Mouse (Mus musculus) heart, postnatal 25 days (tissue): ENCODE data around the gene Men1. TPM values are rescaled to one million over a fixed set of nuclear protein-coding genes. Genes with fewer than 3 reads are reported as not detected.

Experiments used
- DNase-seq: peaks from one replicate; pipeline ENCODE4 v3.0.0; 2022; ENCODE audit warnings: low spot score
- intact Hi-C: fragments of 180-260 bp; cut with DNase I; formaldehyde crosslinking; loops from one replicate; pipeline ENCODE4 v1.15.1; 2025
- total RNA-seq, 2 experiments: library from RNA; stranded (reverse); gene quantifications; 2 replicates each; pipeline ENCODE4 v1.2.3; 2021

The Men1 gene
- total RNA-seq, 2 experiments from 2014 or later: 12.4 to 14.5 TPM

- DNase-seq: no peak
- intact Hi-C loops: no loop called here
Observed at GRCm38 (mm10) chr19:6351431-6352106, 16.8 kb downstream of the Men1 start.

GRCm38 (mm10) chr19:6352107-6352505 lies 17.3 kb downstream of the Men1 start:
- DNase-seq: no peak
- intact Hi-C loops: no loop called here

- no peak for DNase-seq
- intact Hi-C loops: no loop called here
Observed at GRCm38 (mm10) chr19:6354030-6354429, 19.3 kb downstream of the Men1 start.

GRCm38 (mm10) chr19:6361291-6361690 lies 26.5 kb downstream of the Men1 start:
- intact Hi-C loops: no loop called here
- no peak for DNase-seq

- DNase-seq: no peak
- intact Hi-C loops: loop anchor here (2.0 kb wide), 1 partner anchor 22 kb away; the partner anchor contains the start of gene Map4k2
Observed at GRCm38 (mm10) chr19:6363091-6363410, 28.3 kb downstream of the Men1 start.

- intact Hi-C loops: loop anchor here (2.0 kb wide), 1 partner anchor 23 kb away; the partner anchor contains the start of gene Map4k2
- peak; percentile 100 for DNase-seq
Observed at GRCm38 (mm10) chr19:6363411-6364240, 28.8 kb downstream of the Men1 start, which contains the start of gene Sf1. TSS of gene Sf1 (plus strand) at chr19:6363690.

- intact Hi-C loops: no loop called here
- peak; percentile 83 for DNase-seq
Observed at GRCm38 (mm10) chr19:6364317-6364725, 29.5 kb downstream of the Men1 start.

- no peak for DNase-seq
- intact Hi-C loops: no loop called here
Observed at GRCm38 (mm10) chr19:6364842-6365241, 30.1 kb downstream of the Men1 start.

- DNase-seq: no peak
- intact Hi-C loops: no loop called here
Observed at GRCm38 (mm10) chr19:6370175-6370574, 35.4 kb downstream of the Men1 start.

- intact Hi-C loops: loop anchor here (2.0 kb wide), 1 partner anchor 80 kb away; no protein-coding TSS in a partner anchor
- DNase-seq: no peak
Observed at GRCm38 (mm10) chr19:6372433-6372832, 37.7 kb downstream of the Men1 start.

- DNase-seq: peak; percentile 58
Observed at GRCm38 (mm10) chr19:6373539-6374400, 39.0 kb downstream of the Men1 start.

GRCm38 (mm10) chr19:6374571-6374970 lies 39.8 kb downstream of the Men1 start:
- intact Hi-C loops: loop anchor here (2.0 kb wide), 1 partner anchor 22 kb away; no protein-coding TSS in a partner anchor
- no peak for DNase-seq

More at GRCm38 (mm10) chr19:6373539-6374400, 39.0 kb downstream of the Men1 start:
- intact Hi-C loops: loop anchor here (2.0 kb wide), 2 partner anchors 23 to 79 kb away; no protein-coding TSS in a partner anchor

- intact Hi-C loops: loop anchor here (2.0 kb wide), 1 partner anchor 21 kb away; no protein-coding TSS in a partner anchor
- no peak for DNase-seq
Observed at GRCm38 (mm10) chr19:6375423-6376254, 40.9 kb downstream of the Men1 start.

GRCm38 (mm10) chr19:6376255-6376564 lies 41.4 kb downstream of the Men1 start:
- intact Hi-C loops: no loop called here
- no peak for DNase-seq

- DNase-seq: no peak
- intact Hi-C loops: no loop called here
Observed at GRCm38 (mm10) chr19:6376643-6377042, 41.9 kb downstream of the Men1 start.

- no peak for DNase-seq
- intact Hi-C loops: no loop called here
Observed at GRCm38 (mm10) chr19:6377327-6378040, 42.7 kb downstream of the Men1 start.

- DNase-seq: no peak
- intact Hi-C loops: no loop called here
Observed at GRCm38 (mm10) chr19:6380411-6381166, 45.8 kb downstream of the Men1 start.

- intact Hi-C loops: no loop called here
- DNase-seq: no peak
Observed at GRCm38 (mm10) chr19:6381238-6381637, 46.5 kb downstream of the Men1 start.
